Mouse (Mus musculus) frontal cortex, adult 2 months (tissue): ENCODE measurements around the gene Gm21292. TPM values are rescaled to one million over a fixed set of nuclear protein-coding genes. Genes with fewer than 3 reads are reported as not detected.
"Not testable (repeated sequence)": the region's sequence is repeated elsewhere in the genome, so short reads cannot be mapped to it uniquely, and the experiment has no call there.

Source experiments
- DNase-seq, 2 experiments: peaks; one replicate each; pipeline ENCODE4 v3.0.0; 2022; ENCODE audit warnings: low spot score in 1 of 2; ENCODE audit errors: extremely low spot score in 1 of 2
- polyA plus RNA-seq: library from polyadenylated mRNA; depleted of rRNA; stranded (reverse); fragments of >200 nt; gene quantifications from 2 replicates; pipeline ENCODE4 v1.2.3, GENCODE M21; 2012; rRNA removed

The Gm21292 gene
- polyA plus RNA-seq: not detected in 2 replicates

DNA sequence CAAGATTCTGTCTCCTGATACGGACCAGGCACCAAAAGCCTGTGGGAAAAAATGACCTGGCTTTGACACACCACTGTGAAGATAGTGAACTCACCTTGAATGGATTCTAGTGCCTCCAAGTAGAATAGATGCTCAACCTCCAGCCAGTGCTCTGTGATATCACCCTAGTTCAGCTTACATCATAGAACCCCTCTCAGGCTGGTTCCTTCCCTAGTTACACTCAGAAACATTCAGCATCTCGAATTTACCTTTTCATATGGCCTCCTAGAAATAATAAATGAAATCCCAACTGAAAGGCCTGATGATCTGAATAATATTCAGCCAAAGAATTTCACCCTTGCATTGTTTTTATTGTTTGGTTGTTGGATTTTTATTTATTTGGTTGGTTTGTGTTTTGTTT, at the start of gene Gm21292:
Gm21292 (minus strand) TSS at position 101 of the 400 bp plus-strand sequence.
- DNase-seq: not testable (repeated sequence)

Other genes with a start within 250 kb of the Gm21292 start
- gene Gm21721, start 68.3 kb upstream of the Gm21292 start, polyA plus RNA-seq: not detected in 2 replicates
- gene Gm21812, start 213.3 kb upstream of the Gm21292 start, polyA plus RNA-seq: not detected in 2 replicates